Mouse (Mus musculus) inflammation-experienced regulatory T-cells (primary cell): ENCODE data around the gene Scaper. TPM values are rescaled to one million over a fixed set of nuclear protein-coding genes. Genes with fewer than 3 reads are reported as not detected.

Source experiments
- polyA plus RNA-seq, 2 experiments: library from polyadenylated mRNA; unstranded; fragments of 100-300 nt; shearing (Covaris generic); gene quantifications; one replicate each; pipeline ENCODE4 v1.2.1; 2017

Scaper gene
- polyA plus RNA-seq, result 10 to 100 TPM; 18.0 to 21.1 TPM

GRCm38 (mm10) chr9:55937664-55938617, at the start of gene Scaper:
Gene Scaper (minus strand): TSS chr9:55938119.

GRCm38 (mm10) chr9:55538377-55538776, 399.5 kb downstream of the Scaper start, which contains the start of gene Isl2:
Gene Isl2 (plus strand): TSS chr9:55538672.

GRCm38 (mm10) chr9:55512027-55512543, 425.8 kb downstream of the Scaper start, which contains the start of gene Etfa:
Gene Etfa (minus strand): TSS chr9:55512243.

Other genes with a start within 250 kb of the Scaper start
- gene 4930563M21Rik, start 72.4 kb upstream of the Scaper start, polyA plus RNA-seq, result not detected
- 10 to 100 TPM; 59.1 to 78.8 TPM for gene Rcn2, start 103.7 kb upstream of the Scaper start, polyA plus RNA-seq
- 100 to 1,000 TPM; 135 to 140 TPM for gene Pstpip1, start 151.8 kb upstream of the Scaper start, polyA plus RNA-seq
- gene Tspan3, start 227.4 kb upstream of the Scaper start, polyA plus RNA-seq, result 10 to 100 TPM; 44.5 to 91.2 TPM